Mouse (Mus musculus) small intestine, adult 2 months (tissue): ENCODE results near the gene Plekhd1.

ENCODE experiments used
- CTCF ChIP-seq: fragments of 200-500 bp; IDR thresholded peaks from 2 replicates; pipeline ENCODE4 v1.5.1; 2012; ENCODE audit warnings: low read depth, mild to moderate bottlenecking, control low read depth, inconsistent platforms, low read length, moderate library complexity, mixed read lengths; ENCODE audit not compliant: insufficient replicate concordance, insufficient read length; ENCODE audit errors: extremely low read depth
- POLR2A ChIP-seq: fragments of 200-500 bp; IDR thresholded peaks from 2 replicates; pipeline ENCODE4 v1.6.1; 2012; ENCODE audit warnings: low read depth, mild to moderate bottlenecking, control low read depth, inconsistent platforms, low read length, moderate library complexity

GRCm38 (mm10) chr12:80693700-80694099, 1.3 kb downstream of the Plekhd1 start:
- no peak for TF ChIP-seq POLR2A
- no peak for TF ChIP-seq CTCF
